Mouse (Mus musculus) layer of hippocampus, postnatal 10 days (tissue): ENCODE results near the gene Slc34a2. TPM values are rescaled to one million over a fixed set of nuclear protein-coding genes. Genes with fewer than 3 reads are reported as not detected.

Source experiments
- DNase-seq, 2 experiments: peaks; one replicate each; pipeline ENCODE4 v3.0.0; 2021; ENCODE audit warnings: low spot score in 2 of 2
- total RNA-seq, 2 experiments: library from RNA; stranded (reverse); gene quantifications; 2 replicates each; pipeline ENCODE4 v1.2.3; 2021

Gene Slc34a2
- total RNA-seq, 2 experiments from 2014 or later = 0.25 TPM; not detected in 1

GRCm38 (mm10) chr5:53025276-53025973 is 12.5 kb upstream of the Slc34a2 start:
- DNase-seq = peak; percentile 28 to 36

GRCm38 (mm10) chr5:53031346-53031745 is 6.5 kb upstream of the Slc34a2 start:
- no peak for DNase-seq

GRCm38 (mm10) chr5:53042034-53042748 is 4.3 kb downstream of the Slc34a2 start:
- DNase-seq = no peak

- DNase-seq = no peak
Observed at GRCm38 (mm10) chr5:53042771-53043371, 5.0 kb downstream of the Slc34a2 start.

- DNase-seq = no peak
Observed at GRCm38 (mm10) chr5:53043716-53044115, 5.8 kb downstream of the Slc34a2 start.

DNA sequence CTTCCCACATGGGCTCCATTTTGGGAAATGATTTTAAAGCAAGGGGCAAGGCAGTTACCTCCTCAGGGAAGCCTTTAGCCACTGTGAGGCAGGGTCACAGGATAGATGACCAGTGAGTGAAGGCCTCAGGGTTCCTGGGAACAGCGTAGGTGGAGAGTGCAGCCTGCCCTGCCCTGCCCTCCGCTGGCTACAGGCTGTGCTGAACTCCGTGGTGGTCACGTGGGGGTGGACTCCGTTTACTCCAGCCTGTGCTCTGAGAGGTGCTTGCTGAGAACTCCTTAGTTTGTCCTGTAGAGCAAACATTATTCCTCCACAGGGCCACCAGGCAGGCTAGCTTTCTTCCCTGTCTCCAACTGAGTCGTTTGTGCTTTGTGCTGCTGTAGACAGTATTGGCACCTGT is 10.1 kb downstream of the Slc34a2 start:
- DNase-seq = no peak

GRCm38 (mm10) chr5:53048599-53048998 is 10.7 kb downstream of the Slc34a2 start:
- no peak for DNase-seq

DNA sequence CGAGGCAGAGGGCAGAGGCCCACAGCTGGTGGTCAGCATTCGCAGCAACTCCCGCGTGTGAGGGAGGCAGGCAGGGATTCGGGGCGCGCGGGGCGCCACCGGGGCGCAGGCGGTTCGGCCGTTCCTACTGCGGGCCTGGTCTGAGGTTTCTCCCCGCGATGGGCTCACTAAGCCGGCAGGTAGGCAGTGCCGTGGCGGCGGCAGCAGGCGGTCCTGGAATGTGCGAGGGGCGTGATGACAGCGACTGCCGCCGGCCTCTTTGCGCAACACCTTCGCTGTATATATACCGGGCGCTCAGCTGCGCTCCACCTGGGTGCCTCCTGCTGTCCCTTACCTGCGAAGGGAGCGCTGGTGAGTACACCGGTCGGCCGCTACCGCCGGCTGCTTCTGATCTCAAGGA is 11.2 kb downstream of the Slc34a2 start:
- no peak for DNase-seq

DNA sequence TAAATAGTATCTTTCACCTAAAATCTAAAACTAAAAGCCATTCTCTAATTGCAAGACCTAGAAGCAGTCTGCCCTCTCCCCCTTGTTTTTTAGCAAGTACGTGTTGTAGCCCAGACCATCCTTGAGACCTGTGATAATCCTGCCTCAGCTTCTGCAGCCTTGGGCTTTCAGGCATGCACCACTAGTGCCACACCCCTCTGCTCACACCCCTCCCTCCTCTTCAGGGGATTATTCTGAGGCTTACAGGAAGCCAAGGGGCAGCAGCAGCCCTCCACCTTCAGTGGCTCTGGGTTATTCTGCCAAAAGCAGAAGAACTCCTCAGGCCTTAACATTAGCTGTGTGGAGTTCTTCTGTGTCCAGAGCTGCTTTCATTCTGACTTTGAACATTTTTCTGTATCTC is 13.1 kb downstream of the Slc34a2 start:
- no peak for DNase-seq

DNA sequence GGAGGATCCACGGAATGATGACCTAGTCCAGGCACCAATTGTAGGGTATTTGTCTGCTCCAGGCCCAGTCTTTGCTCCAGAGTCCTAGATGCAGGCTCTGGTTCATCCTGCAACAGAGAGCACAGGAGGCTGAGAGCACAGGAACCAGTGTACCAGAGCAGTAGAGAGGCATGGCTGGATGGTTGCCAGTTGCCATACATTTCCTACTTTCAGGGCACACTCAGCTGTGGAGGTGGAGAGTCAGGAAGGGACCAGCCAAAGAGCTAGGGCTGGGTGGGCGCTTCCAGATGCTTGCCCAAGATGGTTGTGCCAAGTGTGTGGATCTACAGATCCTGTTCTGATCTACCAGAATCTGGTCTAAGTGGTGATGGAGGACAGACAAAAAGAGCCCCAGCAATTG is 15.4 kb downstream of the Slc34a2 start:
- DNase-seq = no peak

DNA sequence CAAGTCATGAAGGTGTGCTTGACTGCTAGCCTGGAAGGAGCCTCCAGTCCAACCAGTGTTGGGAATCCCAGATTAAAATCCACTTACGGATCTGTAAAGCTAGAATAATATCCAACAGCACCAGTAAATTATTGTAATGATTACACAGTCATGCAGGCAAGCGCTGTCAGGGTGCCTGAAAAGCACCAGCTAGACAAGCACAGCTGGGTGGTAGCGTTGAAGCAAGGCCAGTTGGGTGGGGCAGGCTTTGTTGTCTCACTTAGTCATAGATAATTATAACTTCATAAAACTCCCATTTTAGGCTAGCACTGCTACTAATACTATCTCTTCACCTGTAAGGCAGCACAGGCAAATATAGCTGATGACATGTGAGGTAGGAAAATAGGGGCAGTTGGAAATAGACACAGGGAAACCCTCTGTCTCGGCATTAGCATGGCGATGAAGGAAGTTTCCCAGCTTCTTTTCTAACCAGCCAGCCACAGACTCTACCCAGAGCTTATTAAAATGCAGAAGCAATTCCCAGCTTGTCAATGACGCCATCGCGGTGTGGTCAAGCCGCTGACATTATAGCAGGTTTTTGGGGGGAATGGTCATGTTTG is 23.8 kb downstream of the Slc34a2 start:
- DNase-seq = no peak

GRCm38 (mm10) chr5:53074553-53074952 is 36.7 kb downstream of the Slc34a2 start:
- DNase-seq = no peak

DNA sequence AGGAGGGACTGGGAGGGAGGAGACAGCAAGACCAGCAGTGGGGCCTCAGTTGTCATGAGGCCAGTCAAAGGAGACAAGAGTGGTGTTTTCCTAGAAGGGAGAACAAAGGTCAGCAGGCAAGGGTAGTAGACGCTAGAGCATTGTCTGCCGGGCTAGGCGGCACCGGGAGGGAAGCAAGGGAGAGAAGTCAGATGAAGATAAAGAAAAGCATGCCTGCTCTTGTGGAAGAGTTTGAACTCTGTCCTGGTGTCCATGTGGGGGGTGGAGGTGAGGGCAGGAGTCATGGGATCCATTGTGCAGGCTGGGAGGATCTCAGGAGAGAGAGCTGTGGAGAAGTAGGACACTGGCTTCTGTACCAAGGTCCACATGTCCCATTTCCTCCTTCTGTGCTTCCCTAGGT is 40.6 kb downstream of the Slc34a2 start:
- no peak for DNase-seq

- no peak for DNase-seq
Observed at GRCm38 (mm10) chr5:53087452-53087851, 49.6 kb downstream of the Slc34a2 start.

DNA sequence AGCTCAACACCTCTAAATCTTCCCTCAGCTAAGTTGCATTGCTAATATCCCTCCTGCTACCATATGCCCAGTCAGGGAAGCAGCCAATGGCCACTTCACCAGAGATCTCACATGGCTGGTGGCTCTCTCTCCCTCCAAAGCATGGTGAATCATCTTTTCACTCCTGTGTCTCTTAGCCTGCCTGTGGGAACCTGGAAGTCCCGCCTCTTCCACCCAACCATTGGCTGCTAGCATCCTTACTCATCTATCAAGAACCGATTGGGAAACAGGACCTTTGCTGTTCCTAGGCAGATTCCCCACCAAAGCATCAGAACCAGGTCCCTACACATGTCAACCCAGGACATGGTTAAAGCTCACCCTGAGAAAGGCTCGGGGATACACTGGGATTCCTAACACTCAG is 53.5 kb downstream of the Slc34a2 start:
- no peak for DNase-seq

DNA sequence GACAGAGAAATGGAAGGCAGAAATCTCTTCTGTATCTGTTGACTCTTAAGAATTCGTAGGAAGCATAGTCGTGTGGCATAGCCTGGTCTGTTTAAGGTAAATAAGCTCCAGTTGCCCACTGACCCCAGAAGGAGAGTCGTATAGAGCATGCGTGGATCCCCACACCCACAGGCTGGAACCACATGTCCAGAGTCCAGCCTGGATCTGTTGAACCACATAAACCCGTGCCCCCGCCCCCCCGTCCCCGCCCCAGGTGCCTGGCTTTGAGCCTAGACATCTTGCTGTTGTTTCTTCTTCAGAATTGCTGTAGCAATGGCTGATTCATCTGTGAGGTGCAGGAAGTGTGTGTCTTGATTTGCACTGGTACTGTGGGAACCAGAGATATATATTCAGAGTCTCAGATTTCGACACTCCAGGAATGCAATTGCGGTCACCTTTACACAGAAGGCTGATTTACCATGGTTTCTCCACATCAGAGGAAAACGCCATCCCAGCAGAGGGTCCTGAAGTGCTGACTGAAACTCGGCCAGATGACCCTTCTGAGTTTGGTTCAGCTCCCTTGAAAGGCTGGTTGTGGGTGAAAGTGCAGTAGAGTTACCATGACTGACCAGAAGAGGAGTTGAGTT is 64.1 kb downstream of the Slc34a2 start:
- no peak for DNase-seq

DNA sequence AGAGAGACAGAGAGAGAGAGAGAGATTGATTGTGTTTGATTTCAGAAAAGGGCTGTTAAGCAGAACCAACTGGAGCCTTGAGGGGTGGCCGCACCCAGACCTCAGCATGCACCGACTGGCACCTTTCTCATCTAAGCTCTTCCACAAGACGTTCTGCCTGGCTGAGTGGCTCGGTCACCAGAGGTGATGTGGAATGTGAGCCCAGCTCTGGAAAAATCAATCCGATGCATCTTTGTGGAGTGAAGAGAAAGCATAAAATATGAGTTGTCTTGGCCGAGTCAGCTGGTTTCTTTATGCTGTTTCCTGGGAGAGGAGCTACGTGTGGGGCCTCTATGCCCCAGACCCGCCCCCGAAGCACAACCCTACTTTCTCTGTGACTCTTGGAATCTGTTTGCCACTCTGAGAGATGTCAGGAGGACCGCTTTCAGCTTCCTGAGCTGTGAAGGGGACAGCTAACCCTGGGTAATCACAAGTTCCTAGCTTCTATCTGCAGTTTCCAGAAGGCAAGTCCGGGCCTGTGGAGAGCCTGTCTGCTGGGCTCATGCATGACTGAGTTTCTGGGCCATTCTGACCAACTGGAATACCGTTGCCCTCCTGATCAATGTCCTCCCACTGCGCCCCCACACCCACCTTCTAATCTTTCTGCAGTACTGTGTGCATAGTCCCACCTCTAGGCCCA is 66.4 kb downstream of the Slc34a2 start:
- no peak for DNase-seq

DNA sequence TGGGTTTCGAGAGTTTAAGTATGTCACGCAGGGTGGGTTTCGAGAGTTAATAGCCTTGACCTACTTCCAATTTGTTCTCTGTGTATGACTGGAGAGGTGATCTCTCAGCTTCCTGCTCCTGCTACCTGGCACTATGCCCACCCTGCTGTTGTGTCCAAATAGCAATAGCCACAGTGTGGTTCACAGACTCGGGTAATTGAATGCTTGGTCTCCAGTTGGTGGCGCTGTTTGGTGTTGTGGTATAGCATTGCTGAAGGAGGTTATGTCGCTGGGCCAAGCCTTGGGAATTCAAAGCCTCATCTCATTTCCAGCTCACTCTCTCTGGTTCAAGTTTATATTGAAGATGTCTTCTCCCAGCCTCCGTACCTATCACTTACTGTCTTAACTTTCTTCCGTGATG is 67.8 kb downstream of the Slc34a2 start:
- peak; percentile 40 to 47 for DNase-seq

DNA sequence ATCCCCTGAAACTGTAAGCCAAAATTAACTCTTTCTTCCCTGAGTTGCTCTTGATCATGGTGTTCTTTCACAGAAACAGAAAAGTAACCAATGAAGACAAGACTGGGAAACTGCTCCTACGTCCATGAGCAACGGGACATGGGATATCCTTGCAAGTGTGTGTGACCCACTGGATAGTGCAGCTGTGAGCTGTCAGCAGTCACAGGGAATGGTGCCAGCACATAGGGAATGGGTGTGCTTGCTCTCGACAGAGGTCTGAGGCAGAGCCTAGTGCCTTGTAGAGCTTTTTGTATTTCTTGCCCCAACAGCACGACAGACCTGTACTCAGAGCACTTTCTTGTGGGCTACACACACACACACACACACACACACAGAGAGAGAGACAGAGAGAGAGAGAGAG is 68.2 kb downstream of the Slc34a2 start:
- DNase-seq = no peak

DNA sequence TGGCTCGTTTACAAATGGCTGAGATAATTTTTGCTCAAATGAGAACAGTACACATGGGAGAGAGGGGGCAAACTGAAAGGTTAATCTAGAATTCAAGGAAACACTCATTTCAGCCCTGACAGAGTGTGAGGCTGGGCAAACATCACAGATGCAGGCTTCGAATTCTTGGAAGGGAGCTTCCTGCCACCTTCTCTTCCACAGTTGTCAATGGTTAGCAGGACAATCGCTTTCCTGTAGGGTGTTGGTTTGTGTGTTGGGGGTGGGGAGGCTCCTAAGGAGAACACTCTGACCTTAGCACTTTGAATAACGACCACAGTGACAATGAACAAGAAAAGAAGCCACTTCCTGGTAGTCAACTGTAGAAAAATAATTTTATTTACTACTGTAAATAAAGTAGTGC is 68.8 kb downstream of the Slc34a2 start:
- DNase-seq = no peak

DNA sequence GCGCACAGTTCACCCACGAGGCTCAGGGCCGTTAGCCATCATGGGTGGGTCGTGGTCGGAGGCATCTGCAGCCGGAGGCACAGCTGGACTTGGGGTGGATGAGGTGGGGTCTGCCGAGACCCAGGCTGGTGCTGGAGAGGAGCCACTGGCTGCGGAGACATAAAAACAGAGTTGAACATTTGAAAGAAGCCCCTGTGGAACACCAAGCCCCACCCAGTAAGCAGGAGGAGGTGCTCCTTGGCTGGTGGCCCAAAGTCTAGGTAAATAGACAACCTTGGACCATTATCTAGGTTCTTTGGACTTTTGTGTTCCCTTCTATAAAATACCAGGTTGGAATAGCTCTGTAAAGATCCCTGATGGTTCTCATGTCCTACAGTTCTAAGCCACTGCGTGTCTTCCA is 70.1 kb downstream of the Slc34a2 start:
- no peak for DNase-seq
